Mouse (Mus musculus): ENCODE measurements around the gene Eln.

DNA sequence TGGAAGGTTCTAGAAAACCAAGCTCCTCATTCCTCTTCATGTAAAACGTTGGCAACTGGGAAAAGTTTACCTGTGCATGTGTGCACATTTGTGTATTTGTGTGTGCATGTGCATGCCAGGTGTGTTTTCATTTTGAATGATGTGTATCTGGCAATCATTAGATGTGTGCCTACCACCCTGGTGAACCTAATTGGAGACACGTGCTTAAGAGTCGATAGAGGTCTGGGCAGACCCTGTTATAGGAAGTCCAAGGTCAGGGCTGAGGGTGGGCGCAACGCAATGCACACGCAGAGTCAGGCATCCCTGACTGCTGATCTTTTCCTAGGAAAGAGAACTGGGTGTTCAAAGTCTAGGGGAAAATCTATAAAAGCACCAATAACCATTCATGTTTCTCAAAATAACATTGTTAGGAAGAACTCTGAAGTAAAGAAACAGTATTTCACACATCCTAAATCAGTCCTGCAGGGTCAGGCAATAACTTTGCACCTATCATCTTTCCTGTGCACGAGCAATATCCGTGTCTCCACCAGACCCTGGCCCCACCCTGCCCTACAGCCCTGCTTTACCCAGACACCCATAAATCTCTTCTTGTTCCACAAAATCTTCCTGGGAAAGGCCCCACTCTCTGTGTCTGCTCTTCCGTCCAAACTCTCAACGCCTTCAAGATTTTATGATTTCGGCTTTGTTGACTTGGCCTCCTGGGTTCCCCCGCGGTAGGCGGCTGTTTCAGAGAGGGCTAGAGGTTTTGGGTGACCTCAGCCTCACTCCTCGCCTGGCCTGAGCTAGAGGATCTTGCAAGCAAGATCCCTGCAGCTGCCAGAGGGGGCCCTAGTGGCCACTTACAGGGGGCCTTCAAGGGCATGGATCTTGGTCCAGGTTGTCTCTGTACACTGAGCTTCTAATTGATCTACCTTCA is 43.2 kb upstream of the Eln start:
- TF ChIP-seq CTCF (IDR thresholded peaks at IDR 0.05; ENCODE audit: control insufficient read depth, insufficient read depth, low read length): no peak
- TF ChIP-seq POLR2A (IDR thresholded peaks at IDR 0.05; ENCODE audit: borderline replicate concordance, control insufficient read depth, low read depth, low read length): no peak
